Mouse (Mus musculus): ENCODE measurements around the gene Krt83.
A peak's percentile ranks its signal among the peaks of the same experiment; 100 is the strongest.

Gene Krt83

DNA sequence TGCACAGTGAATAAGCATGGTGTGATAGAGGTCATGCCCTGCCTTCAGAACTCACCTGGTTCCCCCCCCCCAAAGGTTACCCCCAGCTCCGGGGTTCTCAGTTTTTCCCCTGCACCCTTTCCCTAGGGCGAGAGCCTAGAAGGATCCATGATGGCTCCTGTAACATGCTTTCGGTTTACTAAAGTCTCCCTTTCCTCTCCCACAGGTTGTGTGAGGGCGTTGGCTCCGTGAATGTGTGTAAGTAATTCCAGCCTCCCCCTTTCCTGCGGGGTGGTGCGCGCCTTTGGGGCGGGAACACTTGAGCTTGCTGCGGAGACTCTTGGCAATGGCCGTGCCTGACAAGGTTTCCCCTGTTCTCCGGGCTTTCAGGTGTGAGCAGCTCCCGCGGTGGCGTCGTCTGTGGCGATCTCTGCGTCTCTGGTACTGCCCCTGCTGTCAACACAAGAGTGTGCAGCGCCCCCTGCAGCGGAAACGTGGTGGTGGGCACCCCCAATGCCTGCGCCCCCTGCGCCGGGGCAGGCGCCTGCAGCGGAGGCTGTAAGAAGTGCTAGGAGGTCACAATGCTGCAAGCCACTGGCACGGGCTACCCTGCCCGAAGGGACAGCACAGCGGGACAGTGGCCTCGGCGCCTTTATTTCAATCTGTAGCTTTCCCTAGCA, 12.2 kb downstream of the Krt83 start:
- peak; percentile 37 to 68 for DNase-seq (ENCODE audit: low spot score in 2 of 2)

DNA sequence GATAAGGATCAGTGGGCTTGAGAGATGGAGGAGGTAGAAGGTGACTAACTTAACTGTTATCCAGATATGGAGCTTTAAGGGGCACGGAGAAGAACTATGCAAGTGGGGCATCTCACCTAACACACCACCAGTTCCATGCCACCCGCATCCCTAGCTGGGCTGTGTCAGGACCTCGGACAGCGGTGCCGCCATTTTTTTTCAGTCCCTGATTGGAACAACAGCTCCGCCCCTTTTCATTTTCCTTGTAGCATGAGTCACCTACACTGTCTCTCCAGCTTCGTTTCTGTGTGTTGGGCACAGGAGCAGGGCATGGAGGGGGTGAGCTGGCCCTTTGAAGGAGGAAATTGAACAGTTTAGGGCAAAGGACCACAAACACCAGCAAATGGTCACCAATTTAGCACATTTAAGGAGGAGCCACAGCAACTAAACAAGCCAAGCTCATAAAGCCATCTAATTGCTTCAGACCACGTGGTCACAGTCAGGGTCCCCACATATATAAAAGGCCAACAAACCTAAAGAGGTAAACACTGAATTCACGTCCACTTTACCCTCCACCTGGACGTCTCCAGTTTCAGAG, 18.3 kb downstream of the Krt83 start, which contains the start of gene Krt86:
Gene Krt86 (plus strand): TSS at position 527 of the 577 bp plus-strand sequence.
- no peak for DNase-seq (ENCODE audit: low spot score in 2 of 2)

DNA sequence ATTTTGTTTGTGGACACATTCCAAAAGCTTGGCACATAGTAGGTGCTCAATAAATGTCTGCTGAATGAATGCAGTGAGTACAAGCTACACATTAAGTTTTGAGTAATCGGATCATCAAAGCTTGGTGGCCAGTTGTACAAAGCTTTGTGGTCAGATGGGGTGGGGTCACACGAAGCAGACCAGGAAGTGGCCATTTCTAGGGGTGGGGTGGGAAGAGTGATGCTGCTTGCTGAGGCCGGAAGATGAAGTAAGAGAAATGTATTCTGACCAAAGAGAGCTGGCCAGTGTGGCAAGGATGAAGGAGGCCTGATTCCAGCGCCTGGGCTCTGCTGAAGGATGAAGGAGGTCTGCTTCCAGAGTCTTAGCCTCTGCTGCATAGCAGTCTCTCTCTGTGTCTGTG, 22.2 kb downstream of the Krt83 start:
- no peak for DNase-seq (ENCODE audit: low spot score in 2 of 2)

DNA sequence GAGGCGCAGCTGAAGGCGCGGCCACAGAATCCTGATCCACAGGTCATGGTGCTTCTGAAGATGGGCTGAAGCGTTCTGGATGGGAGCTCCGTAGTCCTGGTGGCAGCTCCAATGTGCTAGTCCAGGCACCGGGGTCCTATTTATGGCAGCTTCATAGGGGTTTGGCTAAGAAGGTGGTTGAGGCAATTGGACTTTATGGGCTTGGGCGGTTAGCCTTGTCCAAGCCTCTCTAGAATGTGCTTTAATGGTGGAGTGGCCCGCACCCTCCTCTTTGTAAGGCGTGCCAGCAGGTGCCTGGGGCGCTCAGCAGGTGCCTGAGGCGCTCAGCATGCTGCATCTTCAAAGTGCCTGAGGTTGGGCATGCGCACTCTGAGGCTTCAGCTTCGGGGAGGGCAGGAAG, 27.7 kb downstream of the Krt83 start, which contains the start of gene Krt81:
Gene Krt81 (minus strand): TSS at position 101 of the 400 bp plus-strand sequence.
- DNase-seq (ENCODE audit: low spot score in 2 of 2) = no peak

DNA sequence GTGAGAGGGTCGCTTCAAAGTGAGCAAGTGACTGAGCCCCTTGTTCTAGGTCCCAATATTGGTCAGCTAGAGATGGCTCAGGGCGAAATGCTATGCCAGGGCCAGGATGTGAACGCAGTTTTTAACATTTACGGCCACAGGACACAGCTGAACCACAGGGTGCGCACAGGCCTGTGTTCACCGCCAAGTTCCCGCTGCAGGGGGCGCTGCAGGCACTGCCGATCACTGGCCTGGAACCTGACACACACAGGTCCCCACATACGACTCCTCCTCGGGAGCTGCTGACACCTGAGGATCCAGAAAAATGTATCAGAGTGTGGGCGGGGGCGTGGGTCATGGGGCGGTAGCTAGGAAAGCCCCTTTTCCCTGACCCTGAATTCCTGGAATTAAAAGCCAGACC, 32.0 kb downstream of the Krt83 start:
- no peak for DNase-seq (ENCODE audit: low spot score in 2 of 2)

DNA sequence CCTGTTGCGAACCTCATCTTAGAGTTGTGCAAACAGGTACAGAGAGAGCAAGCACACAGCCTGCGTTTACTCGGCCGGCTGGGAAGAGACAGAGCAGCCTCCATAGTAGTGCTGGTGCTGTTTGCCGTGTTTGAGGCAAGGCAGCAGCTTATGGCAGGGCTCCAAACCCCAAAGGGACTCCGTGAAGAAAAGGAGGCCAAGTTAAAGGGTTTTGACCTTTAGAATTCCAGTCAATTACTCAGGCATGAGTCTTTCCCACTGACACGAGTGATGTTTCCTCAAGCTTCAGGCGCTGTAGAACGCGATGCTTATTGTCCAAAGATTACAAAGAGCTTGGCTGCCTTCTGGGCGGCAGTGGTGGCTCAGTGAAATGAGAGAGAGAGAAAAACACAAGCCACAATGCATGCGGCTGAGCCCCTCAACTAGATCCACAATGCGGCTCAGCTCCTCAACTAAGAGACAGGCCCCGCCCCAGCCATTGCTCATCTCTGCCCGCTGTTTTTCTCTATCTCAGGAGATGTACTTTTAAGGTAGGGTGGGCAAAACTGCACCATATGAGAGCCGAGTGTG, 32.9 kb downstream of the Krt83 start:
- no peak for DNase-seq (ENCODE audit: low spot score in 2 of 2)

DNA sequence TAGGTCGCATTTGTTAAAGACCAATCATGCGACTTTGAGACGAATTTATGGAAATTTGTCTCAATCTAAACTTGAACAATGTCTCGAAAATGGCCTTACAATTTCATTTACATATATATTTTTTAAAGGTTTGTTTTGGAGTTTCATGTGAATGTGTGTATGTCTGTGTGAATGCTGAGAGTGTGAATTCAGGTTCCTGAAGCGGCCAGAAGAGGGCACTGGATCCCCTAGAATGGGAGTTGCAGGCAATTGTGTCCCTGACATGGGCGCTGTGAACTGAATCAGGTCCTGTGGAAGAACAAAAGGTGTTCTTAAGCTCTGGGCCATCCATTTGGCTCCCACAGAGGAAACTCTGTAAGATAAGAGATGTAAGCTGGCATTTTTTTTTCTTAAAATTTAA, 35.4 kb downstream of the Krt83 start:
- no peak for DNase-seq (ENCODE audit: low spot score in 2 of 2)

DNA sequence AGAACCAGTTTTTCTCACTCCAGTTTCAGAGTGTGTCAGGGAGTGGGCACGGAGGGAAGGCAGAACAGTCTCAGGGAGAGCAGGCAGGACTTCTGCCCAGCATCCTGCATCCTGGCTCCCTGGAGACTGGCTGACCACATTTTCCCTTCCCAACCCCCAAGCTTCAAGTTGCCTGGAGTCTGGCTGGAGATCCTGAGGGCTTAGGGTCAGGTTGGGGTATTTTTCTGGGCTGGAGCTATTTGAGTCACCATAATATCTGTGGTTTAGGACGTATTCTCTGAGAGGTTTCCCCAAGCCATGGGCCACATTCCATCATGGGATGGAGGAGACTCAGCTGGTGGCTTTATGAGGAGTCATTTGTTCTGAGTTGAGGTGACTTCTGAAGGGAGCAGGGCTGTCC, 36.0 kb downstream of the Krt83 start:
- no peak for DNase-seq (ENCODE audit: low spot score in 2 of 2)

DNA sequence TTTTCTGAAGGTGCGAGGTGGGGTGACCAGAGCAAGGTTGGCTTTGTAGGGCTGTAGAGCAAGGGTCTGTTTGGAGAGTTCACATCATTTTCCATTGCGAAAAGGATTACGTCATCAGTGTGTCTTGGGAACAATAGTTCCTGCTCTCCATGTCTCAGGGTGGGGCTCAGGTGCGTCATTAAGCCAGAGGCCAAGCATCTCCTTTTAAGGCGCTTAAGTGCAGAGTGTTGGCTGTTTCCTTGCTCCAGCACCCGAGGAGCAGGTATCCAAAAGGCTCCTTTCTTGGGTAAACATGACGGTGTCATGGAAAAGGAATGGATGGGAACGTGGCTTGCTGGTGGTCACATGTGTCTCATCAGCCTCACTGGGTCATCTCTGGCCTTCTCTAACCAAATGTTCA, 36.5 kb downstream of the Krt83 start:
- DNase-seq (ENCODE audit: low spot score in 2 of 2) = no peak

DNA sequence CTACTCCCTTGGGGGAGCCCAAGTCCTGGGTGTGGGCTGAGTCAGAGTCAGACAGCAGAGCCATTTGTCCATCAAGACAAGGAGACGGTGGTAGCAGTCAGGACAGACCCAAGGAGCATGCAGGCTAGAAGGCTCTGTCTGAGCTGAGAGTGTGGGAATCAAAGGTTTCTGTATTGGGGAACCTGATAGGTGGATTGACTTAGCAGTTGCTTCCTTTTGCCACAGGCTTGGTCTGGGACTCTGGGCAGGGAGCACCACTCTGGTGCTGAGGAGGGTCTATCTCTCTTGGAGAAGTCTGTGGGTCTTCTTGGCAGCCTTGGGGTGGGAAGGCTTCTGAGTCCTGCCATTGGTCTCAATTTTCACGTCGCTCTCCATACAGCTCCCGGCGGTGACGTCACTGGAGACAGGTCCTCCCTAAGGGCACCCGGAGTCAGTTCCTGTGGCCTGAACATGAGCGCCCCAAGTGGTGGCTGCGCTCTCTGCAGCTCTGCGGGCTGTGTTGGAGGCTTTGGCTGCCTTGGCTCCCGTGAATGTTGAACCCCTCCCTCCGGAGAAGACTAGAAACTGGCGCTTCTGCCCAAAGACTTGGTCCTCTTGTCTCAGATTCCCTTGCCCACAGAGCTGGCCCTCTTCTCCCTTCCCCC, 38.1 kb downstream of the Krt83 start:
- DNase-seq (ENCODE audit: low spot score in 2 of 2) = peak; percentile 54 to 87

DNA sequence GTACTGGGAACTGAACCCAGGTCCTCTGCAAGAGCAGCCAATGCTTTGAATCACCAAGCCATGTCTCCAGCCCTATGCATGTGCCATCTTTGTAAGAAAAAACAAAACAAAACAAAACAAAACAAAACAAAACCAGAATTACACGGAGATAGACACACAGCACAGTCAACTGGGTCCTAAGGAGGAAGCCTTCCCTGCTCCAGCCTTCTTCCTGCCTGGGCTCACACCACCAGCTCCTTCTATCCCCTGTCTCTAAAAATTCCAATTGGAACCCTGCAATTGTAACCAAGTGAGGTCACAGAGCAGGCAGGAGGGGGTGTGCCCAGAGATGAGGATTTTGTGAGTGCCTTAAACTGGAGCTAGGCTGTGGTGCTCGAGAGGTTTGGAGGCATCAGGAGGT, 43.9 kb downstream of the Krt83 start, which contains the start of gene Krt88:
Gene Krt88 (plus strand): TSS at position 301 of the 400 bp plus-strand sequence.
- DNase-seq (ENCODE audit: low spot score in 2 of 2) = no peak

DNA sequence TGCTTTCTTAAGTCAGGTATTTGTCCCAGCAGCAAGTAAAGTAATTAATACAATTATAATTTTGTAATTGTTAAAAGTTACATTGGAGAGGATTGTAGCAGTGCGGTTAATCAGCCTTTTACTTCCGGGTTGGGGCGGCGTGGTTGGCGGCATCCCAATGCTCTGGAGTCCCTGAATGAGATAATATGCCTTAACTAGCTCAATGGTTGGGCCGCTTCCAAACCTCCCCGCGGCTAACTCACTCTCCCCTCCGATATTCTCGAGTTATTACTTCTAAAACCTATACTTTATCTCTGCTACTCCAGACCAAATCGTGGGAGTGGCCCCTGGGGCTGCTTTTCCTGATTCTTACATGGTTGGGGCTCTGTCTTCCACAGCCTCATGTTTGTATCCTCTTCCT, 44.7 kb downstream of the Krt83 start:
- DNase-seq (ENCODE audit: low spot score in 2 of 2) = no peak

DNA sequence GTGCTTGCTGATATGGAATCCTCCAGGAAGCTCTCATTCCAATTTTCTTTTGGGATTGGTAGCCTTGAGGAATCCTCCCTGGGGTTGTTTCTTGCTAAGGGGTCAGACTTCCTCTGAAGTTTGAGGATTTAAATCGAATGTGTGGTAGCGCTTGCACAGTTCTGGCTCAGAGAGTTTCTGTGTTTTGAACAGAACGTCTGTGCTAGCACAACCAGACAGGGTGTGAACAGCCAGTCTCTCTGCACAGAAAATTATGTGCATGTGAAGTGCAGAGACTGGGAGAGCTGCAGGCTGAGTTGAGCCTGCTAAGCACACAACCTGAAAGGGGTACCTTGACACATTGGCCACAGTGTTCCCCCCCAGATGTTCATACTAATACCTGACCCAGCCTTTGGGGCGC, 50.5 kb downstream of the Krt83 start:
- DNase-seq (ENCODE audit: low spot score in 2 of 2) = no peak

DNA sequence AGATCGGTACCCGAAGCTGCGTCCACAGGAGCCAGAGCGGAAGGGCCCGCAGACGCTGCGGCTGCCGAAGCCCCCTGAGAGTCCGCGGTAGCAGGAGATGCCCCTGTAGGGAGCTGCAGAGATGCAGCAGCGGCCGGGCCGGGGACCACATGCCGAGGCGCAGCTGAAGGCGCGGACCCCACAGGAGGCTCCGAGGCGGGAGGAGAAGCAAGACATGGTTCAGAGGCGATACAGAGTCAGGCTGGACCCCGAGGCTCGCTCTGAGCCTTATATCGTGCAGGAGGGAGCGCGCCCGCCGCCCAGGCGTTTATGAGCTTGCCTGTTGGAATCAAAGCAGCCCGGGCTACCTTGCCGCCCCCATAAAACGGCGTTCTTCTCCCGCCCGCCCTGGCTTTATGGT, 52.8 kb downstream of the Krt83 start, which contains the start of gene Krt87:
Gene Krt87 (minus strand): TSS at position 250 of the 400 bp plus-strand sequence.
- no peak for DNase-seq (ENCODE audit: low spot score in 2 of 2)

DNA sequence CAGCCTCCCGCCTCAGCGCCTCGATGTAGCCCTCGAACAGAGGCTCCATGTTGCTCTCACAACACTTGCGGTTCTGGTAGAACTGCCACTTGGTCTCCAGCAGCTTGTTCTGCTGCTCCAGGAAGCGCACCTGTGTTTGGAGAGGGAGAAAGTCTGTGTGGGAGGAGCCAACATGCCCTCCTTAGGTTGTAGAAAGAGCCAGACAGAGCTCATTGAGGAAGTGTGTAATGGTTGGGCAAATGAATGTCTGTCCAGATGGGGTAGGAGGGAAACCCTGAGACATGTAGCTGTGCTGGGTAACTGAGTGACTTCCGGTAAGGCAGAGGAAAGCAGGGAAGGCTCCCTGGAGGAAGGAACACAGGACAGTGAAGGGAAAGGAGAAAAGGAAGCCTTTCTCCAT, 54.7 kb downstream of the Krt83 start:
- no peak for DNase-seq (ENCODE audit: low spot score in 2 of 2)

Measured in urinary bladder, postnatal 4 days (tissue).